Mouse (Mus musculus): ENCODE data around the gene Cyb5r3. TPM values are rescaled to one million over a fixed set of nuclear protein-coding genes. Genes with fewer than 3 reads are reported as not detected.

Gene Cyb5r3
- total and polyA plus RNA-seq, 3 experiments, result 75.6 to 103 (median 87.2) TPM

DNA sequence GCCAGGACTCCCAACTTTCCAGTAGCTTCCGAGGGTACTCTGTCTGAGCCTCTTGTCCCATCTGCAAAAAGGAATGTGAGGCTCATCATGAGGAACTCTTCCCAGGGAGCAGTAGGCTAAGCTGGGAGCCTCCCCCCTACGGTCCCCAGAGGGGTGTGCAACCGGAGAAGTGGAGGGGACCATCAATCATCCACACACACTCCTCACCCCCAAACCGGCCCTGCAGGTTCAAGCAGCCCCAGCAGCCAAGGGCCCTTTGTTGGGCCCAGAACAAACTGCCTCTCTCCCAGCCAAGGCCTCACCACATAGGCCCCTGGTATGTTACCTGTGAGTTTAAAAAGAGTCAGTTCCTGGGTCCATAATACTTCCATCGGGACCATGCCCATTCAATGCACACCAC is 5.3 kb downstream of the Cyb5r3 start:
- intact Hi-C loops (cut with DNase I), result no loop called here

DNA sequence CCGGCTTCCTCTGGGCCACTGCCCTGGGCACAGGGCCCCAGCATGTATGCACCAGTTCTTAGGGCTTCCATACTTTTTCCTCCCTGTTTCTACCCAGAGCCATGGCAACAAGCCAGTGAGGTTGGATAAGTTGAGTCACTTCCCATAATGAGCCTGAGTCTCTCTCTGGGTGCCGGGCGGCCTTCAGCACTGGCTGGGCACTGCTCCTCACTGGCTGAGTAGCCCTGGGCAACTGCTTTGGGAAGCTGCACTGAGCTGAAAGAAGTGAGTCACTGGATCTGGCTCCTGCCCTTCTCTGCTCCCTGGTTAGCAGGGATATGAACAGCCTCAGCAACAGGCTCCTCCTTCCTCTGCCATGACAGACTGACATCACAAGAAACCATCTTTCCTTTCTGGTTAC is 5.8 kb downstream of the Cyb5r3 start:
- no peaks in the 10 kb centered on the region for H3K79me2 ChIP-seq (replicated peaks; ENCODE audit: control insufficient read depth, insufficient read depth, low read length)
- H3K27ac ChIP-seq, result peak overlapping the region; percentile 73
- peak; percentile 48 to 62 for DNase-seq

More for the DNA sequence above, 5.3 kb downstream of the Cyb5r3 start:
- Histone ChIP-seq H3K36me3 (ENCODE audit: control insufficient read depth, insufficient read depth, low read length) (peaks cover 3% of the 10 kb centered on the region), H3K27ac (peak overlapping the region; percentile 73), H3K27me3 (ENCODE audit: control insufficient read depth, insufficient read depth, low read length) (no peaks in the 10 kb centered on the region), H3K4me1 (ENCODE audit: control insufficient read depth, insufficient read depth, low read length) (peaks cover 36% of the 10 kb centered on the region), H3K4me3 (no peak overlapping the region), H3K9ac (ENCODE audit: low read depth, low read length) (no peak overlapping the region), H3K79me2 (replicated peaks; ENCODE audit: control insufficient read depth, insufficient read depth, low read length) (no peaks in the 10 kb centered on the region)
- TF ChIP-seq EP300 (IDR thresholded peaks at IDR 0.05; ENCODE audit: insufficient read depth, low read depth, low read length) (no peak), CTCF (IDR thresholded peaks at IDR 0.05) (no peak), POLR2A (IDR thresholded peaks at IDR 0.05; ENCODE audit: insufficient read depth, low read depth, low read length) (no peak)
- peak in 1 of 2 experiments; percentile 10 for DNase-seq
- 79% methylated on average over 5 of the region's 5 CpGs for WGBS

DNA sequence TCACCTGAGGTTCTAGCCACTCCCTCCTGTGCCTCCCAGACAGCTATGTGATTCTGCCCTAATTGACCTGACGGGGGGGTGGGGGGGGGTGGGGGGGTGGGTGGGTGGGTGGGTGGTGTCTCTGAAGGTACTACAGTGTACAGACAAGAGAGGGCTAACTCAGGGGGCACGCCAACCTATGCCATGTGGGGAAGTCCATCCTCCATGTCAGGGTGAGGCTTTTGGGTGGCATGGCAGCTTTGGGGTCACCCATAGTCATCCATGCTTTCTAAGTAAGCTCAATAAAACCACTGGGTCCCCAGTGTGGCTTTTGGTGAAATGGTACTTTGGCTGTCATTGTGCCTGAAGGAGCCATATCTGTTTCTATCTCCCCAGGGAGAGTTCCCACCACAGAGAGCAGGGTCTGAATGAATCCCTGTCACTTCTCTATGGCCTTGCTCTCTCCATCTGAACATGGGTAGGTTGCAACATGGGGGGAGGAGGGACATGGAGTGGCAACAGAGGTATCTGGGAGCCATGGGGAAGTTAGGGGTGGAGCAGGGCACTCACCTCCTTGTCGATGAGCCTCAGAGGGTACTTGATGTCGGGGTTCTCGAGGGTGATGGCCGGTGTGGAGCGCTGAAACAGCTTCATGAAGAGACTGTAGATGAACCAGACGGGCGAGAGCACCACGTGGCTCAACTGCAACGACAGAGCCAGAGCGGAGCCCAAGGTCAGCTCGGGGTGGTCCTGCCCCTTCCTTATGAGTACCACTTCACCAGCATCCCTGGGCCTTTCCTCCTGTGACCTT is 6.7 kb downstream of the Cyb5r3 start:
- H3K79me2 ChIP-seq (replicated peaks; ENCODE audit: control insufficient read depth, insufficient read depth, low read length), result no peaks in the 10 kb centered on the region
- H3K27ac ChIP-seq, result peak overlapping the region; percentile 87
- H3K9ac ChIP-seq (ENCODE audit: low read depth, low read length), result no peak overlapping the region
- intact Hi-C loops (cut with DNase I), result no loop called here
- TF ChIP-seq EP300 (IDR thresholded peaks at IDR 0.05; ENCODE audit: insufficient read depth, low read depth, low read length) (no peak), CTCF (IDR thresholded peaks at IDR 0.05) (no peak), POLR2A (IDR thresholded peaks at IDR 0.05; ENCODE audit: insufficient read depth, low read depth, low read length) (no peak)
- peaks cover 3% of the 10 kb centered on the region for H3K36me3 ChIP-seq (ENCODE audit: control insufficient read depth, insufficient read depth, low read length)
- WGBS, result 92% methylated on average over 13 of the region's 13 CpGs
- peaks cover 29% of the 10 kb centered on the region for H3K4me1 ChIP-seq (ENCODE audit: control insufficient read depth, insufficient read depth, low read length)
- peak in 1 of 2 experiments; percentile 3 for DNase-seq
- H3K27me3 ChIP-seq (ENCODE audit: control insufficient read depth, insufficient read depth, low read length), result no peaks in the 10 kb centered on the region
- H3K4me3 ChIP-seq, result no peak overlapping the region

More for the DNA sequence above, 5.8 kb downstream of the Cyb5r3 start:
- H3K4me1 ChIP-seq (ENCODE audit: control insufficient read depth, insufficient read depth, low read length), result peaks cover 36% of the 10 kb centered on the region
- 44% methylated on average over 3 of the region's 3 CpGs for WGBS
- peaks cover 3% of the 10 kb centered on the region for H3K36me3 ChIP-seq (ENCODE audit: control insufficient read depth, insufficient read depth, low read length)
- H3K9ac ChIP-seq (ENCODE audit: low read depth, low read length), result no peak overlapping the region
- no peak overlapping the region for H3K4me3 ChIP-seq
- intact Hi-C loops (cut with DNase I), result no loop called here
- H3K27me3 ChIP-seq (ENCODE audit: control insufficient read depth, insufficient read depth, low read length), result no peaks in the 10 kb centered on the region
- TF ChIP-seq POLR2A (IDR thresholded peaks at IDR 0.05; ENCODE audit: insufficient read depth, low read depth, low read length) (no peak), CTCF (IDR thresholded peaks at IDR 0.05) (no peak), EP300 (IDR thresholded peaks at IDR 0.05; ENCODE audit: insufficient read depth, low read depth, low read length) (no peak)

DNA sequence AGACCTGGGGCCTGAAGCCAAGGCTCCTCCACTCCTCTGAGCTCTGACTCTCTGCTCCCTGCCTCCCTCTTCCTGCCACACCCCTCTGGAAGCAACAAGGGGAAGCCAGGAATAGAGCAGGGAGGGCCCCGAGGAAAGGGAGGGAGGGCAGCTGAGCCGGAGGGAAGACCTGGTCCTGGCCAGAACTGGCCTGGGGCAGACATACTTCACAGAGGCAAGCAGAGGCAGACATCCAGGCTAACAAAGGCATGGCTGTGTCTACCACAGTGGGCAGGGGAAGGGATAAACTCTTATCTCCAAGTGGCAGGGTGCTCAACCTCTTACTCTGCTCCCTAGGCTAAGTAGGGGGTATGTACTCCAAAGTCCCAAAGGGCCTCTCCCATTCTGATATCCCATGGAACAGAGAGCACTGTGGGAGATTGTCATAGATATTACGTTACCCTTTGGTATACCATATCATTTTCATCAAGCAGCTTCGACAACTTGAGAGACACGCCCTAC is 7.4 kb downstream of the Cyb5r3 start:
- peak; percentile 76 to 85 for DNase-seq
- Histone ChIP-seq H3K27ac (peak overlapping the region; percentile 87), H3K36me3 (ENCODE audit: control insufficient read depth, insufficient read depth, low read length) (peaks cover 3% of the 10 kb centered on the region), H3K9ac (ENCODE audit: low read depth, low read length) (no peak overlapping the region), H3K4me1 (ENCODE audit: control insufficient read depth, insufficient read depth, low read length) (peaks cover 28% of the 10 kb centered on the region), H3K27me3 (ENCODE audit: control insufficient read depth, insufficient read depth, low read length) (no peaks in the 10 kb centered on the region), H3K79me2 (replicated peaks; ENCODE audit: control insufficient read depth, insufficient read depth, low read length) (no peaks in the 10 kb centered on the region), H3K4me3 (no peak overlapping the region)
- intact Hi-C loops (cut with DNase I), result no loop called here
- TF ChIP-seq EP300 (IDR thresholded peaks at IDR 0.05; ENCODE audit: insufficient read depth, low read depth, low read length) (peak; percentile 76; the same call in 1 of the 2 replicates), CTCF (IDR thresholded peaks at IDR 0.05) (no peak), POLR2A (IDR thresholded peaks at IDR 0.05; ENCODE audit: insufficient read depth, low read depth, low read length) (peak; percentile 42; the same call in 1 of the 2 replicates)
- 24% methylated on average over 5 of the region's 5 CpGs for WGBS

DNA sequence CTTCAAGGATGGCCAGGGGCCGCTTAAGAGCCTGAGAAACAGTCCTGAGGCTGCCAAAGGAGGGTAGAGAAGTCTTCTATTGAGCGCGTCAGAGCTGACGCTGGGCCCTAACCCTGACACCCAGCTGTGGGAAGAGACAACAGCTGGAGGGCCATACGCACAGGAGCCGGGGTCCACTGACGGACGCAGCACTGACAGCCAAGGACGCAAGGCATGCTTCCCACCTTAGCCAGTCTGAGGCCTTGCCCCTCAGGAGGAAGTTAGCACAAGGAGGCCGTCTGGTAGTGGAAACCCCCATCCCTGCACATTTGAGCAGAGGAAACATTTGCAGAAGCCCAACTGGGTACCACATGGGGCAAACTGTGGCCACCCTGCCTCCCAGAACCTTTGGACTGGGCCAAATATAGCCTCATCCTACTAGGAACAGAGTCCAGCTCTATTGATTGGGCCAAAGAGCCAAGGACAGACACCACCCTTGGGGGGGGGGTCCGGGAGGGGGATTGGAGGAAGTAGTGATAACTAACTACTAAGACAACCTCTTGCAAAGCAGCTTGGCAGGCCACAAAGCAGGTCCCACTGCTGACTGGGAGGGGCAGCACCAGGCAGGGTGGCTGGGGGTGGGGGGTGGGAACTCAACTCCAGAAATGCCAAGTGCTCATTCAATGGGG is 9.4 kb downstream of the Cyb5r3 start:
- TF ChIP-seq EP300 (IDR thresholded peaks at IDR 0.05; ENCODE audit: insufficient read depth, low read depth, low read length) (no peak), POLR2A (IDR thresholded peaks at IDR 0.05; ENCODE audit: insufficient read depth, low read depth, low read length) (no peak), CTCF (IDR thresholded peaks at IDR 0.05) (no peak)
- Histone ChIP-seq H3K36me3 (ENCODE audit: control insufficient read depth, insufficient read depth, low read length) (peaks cover 3% of the 10 kb centered on the region), H3K27ac (peak overlapping the region; percentile 17; the same call in 1 of the 2 replicates), H3K4me3 (no peak overlapping the region), H3K27me3 (ENCODE audit: control insufficient read depth, insufficient read depth, low read length) (no peaks in the 10 kb centered on the region), H3K4me1 (ENCODE audit: control insufficient read depth, insufficient read depth, low read length) (peaks cover 23% of the 10 kb centered on the region), H3K9ac (ENCODE audit: low read depth, low read length) (no peak overlapping the region), H3K79me2 (replicated peaks; ENCODE audit: control insufficient read depth, insufficient read depth, low read length) (no peaks in the 10 kb centered on the region)
- DNase-seq, result peak in 1 of 2 experiments; percentile 2
- 88% methylated on average over 11 of the region's 11 CpGs for WGBS
- intact Hi-C loops (cut with DNase I), result no loop called here
